Mouse (Mus musculus) thymus, adult 2 months (tissue): ENCODE data around the gene Arhgef28.

Source experiments
- CTCF ChIP-seq: fragments of 200-500 bp; IDR thresholded peaks from 2 replicates; pipeline ENCODE4 v1.5.1; 2012; ENCODE audit warnings: mild to moderate bottlenecking, control low read depth, low read length, moderate library complexity, borderline replicate concordance; ENCODE audit not compliant: control insufficient read depth, poor library complexity, insufficient read depth; ENCODE audit errors: extremely low read depth
- POLR2A ChIP-seq: fragments of 200-500 bp; IDR thresholded peaks from 2 replicates; pipeline ENCODE4 v1.6.1; 2012; ENCODE audit warnings: mild to moderate bottlenecking, low read length, control low read depth, moderate library complexity; ENCODE audit not compliant: control insufficient read depth, poor library complexity, insufficient read depth; ENCODE audit errors: extremely low read depth

DNA sequence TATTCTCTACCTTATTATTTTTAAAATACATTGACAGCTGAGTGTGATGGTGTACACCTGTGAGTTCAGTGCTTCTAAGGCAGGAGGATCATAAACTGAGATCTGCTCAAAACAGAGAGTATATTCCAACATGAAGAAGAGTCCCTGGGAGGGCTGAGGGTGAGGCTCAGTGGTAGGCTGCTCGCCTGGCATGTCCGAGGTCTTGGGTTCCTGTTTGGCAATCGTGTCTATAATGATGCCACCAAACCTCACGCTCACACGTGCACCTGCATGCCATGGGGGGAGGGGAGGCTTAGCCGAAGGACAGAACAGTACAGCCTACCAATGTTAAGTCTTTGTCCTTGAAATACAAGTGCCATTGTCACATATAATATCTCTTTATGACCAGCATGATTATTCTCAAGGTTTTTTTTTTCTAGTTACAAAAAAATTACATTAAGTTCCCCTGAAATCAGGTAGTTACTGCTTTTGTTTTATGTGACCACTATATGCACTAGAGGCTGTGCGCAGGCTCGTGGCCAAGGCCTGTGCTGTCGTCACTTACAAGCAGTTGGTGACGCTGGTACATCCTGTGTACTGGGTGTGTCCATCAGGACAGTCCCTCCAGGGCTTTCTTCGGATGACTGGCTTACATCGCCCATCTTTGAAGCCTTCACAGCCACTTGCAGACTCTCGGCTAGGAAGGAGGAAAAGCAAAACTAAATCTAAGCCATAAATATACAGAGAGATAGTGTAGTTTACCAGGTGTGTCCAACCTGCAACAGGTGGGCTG lies 264.1 kb downstream of the Arhgef28 start:
- TF ChIP-seq CTCF = no peak
- TF ChIP-seq POLR2A = no peak
